Mouse (Mus musculus) liver (tissue): ENCODE results near the gene L3mbtl1.
"Not testable (repeated sequence)": the region's sequence is repeated elsewhere in the genome, so short reads cannot be mapped to it uniquely, and the experiment has no call there.

Source experiments
- DNase-seq: peaks from one replicate; pipeline ENCODE4 v3.0.0-alpha.2; 2020; ENCODE audit warnings: mixed read lengths

Gene L3mbtl1

DNA sequence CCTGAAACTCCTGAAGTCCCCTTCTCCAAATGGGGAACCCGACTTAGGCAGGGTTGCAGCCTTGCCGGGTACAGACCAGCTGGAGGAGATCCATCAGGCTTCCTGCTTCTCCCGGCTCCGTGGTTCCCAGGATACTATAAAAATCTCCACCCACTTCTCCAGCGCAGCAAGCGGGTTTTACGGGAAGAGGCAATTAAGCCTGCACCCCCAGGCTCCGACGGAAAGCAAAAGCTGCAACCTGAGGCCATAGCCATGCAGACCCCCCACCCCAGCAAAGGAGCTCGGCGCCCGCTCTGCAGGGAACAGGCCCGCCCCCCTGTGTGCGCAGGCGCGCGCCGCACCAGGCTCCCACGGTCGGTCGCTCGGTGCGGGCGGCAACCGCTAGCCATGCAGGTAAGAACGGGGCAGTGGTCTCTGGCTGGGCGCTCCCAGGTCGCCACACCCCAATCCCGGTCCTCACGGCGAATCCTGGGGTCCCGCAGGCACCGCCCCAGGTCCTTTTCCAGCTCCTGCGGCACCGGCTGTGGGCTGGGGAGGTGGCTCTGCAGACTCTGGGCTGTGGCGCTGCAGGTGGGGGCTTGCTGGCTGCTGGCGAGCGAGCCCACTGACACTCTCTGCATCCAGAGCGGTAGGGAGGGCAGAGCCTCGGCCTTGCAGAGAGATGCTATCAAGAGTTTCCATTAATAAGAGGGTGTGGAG lies at the start of gene L3mbtl1:
Gene L3mbtl1 (plus strand): TSS at position 325 of the 699 bp plus-strand sequence.
- DNase-seq: no peak

DNA sequence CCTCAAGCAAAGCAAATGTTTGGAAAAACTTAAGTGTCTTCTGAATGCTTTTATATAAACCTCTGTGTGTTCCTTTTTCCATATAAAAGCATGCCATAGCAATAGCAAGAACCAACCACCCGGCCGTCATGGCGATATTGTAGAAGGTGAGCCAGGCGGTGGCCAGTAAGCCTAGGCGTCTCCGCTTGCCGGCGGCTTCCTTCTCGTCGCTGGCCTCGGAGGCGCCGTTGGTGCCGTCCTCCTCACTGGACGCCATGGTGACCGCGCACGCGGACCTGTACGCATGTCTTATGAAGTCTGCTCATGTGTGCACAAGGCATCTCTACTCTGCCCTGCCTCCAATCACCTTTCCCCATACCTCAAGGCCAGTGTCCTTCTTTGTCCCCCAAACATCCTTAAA lies 44.0 kb upstream of the L3mbtl1 start:
- not testable (repeated sequence) for DNase-seq

DNA sequence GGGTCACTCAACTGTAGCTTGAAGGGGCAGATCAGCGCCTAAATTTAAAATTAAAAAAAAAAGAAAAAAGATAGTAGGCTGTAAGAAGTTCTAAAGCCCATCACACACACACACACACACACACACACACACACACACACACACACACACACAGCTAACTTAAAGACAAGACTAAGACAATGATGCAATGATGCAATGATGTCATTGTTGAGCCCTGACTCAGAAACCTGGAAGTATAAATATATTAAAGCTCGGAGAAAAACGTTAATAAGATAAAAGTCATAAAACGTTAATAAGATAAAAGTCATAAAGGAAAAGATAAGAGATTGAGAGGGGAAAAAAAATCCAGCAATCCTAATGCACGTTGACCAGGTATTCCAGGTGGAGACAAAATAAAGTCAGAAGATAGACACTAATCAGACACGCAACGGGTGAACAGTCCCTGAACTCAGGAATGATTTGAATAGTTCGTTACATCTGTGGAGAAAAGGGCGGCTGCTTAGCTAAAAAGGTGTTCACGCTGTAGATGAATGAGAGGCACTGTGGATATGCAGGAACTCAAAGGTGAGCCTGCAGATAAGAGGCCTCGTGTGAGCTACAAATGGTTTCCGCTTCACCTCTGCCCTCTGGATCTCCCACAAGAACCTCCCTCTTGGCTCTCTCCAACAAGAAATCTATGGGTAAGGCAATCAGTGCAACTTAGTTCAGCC lies 43.2 kb upstream of the L3mbtl1 start:
- no peak for DNase-seq

DNA sequence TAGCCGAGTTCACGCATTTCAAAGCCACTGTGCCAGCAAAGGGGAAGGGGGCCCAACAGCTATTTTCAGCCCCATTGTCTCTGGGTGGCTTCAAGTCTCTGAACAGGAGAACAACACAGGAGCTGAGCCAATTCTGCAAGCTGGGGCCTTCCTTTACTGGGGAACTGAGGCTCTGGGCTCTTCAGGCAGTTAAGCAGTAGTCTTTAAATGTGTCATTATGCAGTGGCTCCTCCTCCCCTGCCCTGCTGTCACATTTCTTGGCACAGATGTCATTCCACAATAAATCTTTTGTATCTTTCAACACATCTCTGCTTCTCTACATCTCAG lies 42.7 kb upstream of the L3mbtl1 start:
- no peak for DNase-seq

DNA sequence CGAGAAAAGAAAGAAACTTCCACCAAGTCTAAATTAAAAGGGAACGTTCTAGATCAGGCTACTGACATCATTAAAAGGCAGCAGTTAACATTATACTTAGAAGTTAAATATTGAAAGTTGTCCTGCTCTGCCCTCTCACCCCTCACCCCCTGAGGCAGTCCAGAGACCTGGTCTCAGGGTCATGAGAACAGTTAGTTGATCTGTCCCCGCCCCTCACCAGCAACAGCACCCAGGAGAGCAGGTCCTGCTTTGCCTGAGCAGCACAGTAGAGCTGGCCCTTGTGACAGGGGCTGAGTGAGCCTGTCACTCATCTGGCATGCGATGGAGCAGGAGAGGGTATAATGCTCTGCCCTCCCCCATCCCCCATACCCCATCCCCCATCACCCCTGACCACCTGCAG lies 37.4 kb upstream of the L3mbtl1 start:
- DNase-seq: no peak

DNA sequence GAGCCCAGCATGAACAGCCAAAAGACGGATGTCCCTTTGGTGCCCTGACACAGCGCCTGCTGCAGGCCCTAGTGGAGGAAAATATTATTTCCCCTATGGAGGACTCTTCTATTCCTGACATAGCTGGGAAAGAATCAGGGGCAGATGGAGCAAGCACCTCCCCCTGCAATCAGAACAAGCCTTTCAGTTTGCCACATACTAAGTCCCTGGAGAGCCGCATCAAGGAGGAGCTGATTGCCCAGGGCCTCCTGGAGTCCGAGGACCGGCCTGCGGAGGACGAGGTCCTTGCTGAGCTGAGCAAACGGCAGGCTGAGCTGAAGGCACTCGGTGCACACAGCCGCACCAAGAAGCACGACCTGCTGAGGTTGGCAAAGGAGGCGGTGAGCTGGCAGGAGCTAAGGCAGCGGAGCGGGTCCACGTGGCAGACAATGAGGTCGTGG lies 35.2 kb upstream of the L3mbtl1 start:
- no peak for DNase-seq

DNA sequence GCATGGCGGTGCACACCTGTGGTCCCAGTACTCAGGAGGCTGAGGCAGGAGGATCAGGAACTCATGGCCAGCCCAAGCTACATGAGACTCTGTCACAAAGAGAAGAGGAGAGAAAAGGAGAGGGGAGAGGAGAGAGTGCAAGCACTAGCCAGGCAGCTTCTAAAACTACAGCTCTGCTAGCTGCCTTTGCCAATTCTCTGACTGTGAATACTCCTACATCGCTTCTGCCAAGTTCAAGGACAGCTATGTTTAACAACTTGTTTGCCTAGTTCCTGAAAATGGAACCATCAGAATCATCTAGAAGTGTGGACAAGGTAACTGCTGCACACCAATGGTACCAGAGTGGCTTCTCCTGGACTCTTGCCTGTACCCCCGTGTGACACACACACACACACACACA lies 29.2 kb upstream of the L3mbtl1 start:
- DNase-seq: no peak

DNA sequence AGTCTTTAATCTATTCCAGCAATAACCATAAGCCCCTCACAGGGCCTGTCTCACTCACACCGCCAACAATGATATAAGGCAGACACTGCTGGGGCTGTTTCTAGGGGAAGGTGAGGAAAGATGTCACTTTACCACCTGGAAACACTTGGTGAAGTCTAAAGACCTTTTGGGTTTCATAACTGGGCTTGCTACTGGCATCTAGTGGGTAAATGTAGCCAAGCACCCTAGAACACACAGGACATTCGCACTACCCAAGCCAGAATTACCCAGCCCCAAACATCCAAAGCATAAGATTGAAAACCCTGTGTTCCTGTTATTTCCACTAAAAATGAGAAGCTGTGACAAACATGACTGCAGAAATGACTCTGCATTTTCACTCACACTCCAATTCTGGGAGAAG lies 28.8 kb upstream of the L3mbtl1 start:
- DNase-seq: no peak

DNA sequence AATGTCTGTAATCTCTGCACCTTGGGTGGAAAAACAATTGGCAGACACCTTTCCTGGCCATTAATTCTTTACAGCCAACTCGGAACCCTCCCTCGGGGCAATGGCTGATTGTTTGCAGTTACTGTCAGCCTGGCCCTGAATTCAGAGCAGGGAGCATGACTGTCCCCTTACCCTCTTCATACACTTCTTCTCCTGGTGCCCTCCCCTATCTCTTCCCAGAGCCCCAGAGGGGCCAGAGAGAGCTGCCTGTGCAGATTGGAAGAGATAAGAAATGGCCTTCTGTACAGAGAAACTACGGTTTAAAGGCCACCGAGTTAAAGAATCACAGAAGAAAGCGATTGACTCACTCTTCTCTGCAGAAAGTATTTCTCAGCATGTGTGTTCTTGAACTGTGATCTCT lies 23.3 kb upstream of the L3mbtl1 start:
- DNase-seq: no peak

DNA sequence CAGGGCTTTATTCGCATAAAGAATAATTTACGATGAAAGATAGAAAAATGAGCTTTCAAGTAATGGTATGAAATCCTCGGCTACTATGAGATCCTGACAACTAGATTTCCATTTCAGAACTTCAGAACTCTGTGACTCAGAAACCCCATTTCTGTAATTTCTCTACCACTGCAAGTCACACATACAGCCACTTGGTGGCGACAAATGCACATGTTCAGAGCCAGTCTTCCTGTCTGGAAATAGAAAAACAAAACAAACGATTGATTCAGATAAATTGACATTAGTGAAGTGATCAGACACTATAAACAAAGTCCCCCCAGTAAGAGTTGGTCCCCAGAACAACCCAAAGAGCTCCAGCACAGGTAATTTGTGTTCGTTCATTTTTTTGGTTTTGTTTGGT lies 21.1 kb upstream of the L3mbtl1 start:
- peak; percentile 52 for DNase-seq

DNA sequence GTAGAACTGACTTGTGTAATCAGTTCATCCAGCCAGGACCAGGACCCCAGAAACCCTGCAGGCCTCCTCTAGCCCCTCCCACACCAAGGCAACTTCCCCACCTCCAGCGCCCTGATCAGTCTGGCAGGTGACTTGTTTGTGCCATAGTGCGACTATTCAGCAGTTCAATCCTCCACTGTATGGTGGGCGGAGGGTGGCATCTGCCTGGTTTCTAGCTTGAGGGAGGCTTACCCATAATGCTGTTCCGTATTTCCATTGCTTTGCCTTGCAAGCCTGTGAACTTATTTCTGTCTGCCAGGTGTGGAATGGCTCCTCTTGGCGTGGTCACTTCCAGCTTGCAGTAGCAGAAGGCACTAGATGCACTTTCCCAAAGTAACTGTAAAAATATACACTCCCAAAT lies 20.4 kb upstream of the L3mbtl1 start:
- no peak for DNase-seq

DNA sequence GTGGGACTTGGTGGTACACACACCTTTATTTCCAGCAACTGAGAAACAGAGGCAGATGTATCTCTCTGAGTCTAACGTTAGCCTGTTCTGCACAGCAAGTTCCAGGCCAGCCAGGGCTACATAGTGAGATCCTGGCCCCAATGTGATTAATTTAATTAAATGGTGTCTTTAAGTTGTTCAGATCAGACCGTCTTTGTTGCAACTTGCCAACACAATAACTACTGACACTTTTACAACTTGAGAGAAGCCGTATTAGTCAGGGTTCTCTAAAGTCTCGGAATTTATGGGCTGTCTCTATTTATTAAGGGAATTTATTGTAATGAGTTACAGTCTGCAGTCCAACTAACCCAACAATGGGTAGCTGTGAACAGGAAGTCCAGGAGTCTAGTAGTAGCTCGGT lies 19.1 kb upstream of the L3mbtl1 start:
- no peak for DNase-seq

DNA sequence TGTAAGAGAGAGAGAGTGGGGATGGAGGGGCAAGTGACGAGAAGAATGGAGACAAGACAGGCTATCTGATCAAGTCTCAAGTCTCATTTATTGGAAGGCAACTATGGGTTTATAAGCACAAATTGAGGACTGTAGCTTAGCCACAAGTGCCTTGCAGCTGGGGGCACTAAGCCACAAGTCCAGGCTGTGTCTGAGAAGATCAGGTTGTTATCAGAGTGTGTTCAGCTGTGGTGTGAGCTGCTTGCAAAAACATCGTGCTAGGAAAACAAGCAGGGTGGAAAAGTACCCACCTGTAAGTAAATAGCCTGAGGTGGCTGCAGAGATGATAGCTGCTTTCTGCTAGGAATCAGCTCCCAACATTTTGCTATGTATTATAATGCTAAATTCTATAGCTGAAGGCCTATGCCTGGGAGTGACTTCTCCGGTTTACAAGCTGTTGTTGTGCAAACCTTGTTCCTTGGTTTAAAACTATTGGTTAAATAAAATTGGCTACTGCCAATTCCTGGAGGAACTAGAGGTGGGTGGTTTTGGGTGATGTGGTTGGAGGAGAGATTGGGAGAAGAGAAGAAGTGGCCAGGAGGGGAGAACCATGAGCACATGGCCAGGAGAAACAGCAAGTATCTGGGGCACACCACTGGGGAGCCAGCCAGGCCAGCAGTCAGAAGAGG lies 15.2 kb upstream of the L3mbtl1 start:
- no peak for DNase-seq

DNA sequence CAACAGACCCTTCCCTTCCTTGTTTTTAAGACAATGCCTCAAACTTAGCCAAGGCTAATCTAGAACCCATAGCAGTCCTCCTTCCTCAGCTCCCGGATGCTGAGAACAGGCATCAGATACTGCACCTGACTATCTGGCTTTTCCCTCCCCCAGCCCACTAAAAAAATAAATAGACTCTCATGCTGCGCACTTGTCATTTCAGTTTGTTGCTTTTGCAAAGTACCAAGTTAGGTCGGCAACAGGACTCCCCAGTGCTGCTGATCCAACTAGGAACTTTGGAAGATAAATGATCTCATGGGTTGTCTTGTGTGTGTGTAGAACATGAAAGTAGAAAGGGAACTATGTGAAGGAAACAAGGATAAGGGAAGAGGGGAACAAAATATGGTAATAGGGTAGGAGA lies 13.6 kb upstream of the L3mbtl1 start:
- DNase-seq: no peak

DNA sequence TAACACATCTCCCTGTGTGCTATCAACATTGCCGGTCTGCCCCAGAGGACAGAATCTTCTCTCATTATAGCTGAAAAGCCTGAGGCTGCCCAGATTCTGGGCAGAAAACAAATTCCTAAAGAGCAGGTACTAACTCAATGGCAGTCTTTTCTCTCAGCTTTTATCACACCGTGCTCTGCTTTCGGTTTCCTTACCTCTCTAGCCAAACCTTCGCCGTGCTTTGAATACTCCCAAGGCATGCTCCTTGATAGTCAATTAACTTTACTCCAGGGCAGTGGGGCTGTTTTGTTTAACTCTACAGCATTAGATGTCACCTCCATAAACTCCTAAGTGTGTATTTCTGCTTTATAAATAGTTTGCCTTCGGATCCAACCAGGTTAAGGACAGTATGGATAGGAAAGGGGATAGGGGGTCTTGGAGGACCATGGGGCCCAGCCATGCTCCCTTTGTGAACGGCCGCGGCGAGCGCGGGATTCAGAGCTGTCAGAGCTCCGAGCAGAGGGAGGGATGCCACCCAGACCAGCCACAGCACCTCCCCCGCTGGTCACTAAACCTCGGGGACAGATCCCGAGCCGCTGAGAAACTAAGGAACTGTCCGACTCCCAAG lies 12.7 kb upstream of the L3mbtl1 start:
- DNase-seq: peak; percentile 30

DNA sequence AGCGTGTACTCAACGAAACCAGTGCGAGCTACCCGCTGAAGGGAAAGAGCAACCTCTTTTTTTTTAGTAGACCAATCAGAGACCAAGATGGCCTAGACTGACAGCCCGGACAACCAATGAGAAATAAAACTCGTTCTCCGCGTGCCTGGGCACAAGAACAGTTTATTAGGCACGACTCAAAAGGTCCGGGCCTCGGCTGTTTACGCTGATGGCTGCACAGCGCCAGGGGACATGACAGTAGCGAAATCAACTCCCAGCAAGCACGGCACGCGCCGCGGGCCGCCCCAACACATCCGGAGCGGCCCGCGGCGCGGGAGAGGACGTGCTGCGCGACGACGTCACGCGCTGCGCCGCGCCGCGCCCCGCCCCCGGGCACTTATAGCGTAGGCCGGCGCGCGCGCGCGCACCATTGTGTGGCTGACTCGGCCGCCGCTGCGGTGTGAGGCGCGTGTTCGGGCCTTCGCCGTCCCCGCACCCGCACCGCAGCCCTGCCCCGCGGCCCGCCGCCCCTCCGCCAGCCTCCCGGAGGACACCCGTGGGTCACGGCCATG lies 12.1 kb upstream of the L3mbtl1 start, which contains the start of gene Srsf6:
Gene Srsf6 (plus strand): TSS at position 406 of the 551 bp plus-strand sequence.
- peak; percentile 92 for DNase-seq

DNA sequence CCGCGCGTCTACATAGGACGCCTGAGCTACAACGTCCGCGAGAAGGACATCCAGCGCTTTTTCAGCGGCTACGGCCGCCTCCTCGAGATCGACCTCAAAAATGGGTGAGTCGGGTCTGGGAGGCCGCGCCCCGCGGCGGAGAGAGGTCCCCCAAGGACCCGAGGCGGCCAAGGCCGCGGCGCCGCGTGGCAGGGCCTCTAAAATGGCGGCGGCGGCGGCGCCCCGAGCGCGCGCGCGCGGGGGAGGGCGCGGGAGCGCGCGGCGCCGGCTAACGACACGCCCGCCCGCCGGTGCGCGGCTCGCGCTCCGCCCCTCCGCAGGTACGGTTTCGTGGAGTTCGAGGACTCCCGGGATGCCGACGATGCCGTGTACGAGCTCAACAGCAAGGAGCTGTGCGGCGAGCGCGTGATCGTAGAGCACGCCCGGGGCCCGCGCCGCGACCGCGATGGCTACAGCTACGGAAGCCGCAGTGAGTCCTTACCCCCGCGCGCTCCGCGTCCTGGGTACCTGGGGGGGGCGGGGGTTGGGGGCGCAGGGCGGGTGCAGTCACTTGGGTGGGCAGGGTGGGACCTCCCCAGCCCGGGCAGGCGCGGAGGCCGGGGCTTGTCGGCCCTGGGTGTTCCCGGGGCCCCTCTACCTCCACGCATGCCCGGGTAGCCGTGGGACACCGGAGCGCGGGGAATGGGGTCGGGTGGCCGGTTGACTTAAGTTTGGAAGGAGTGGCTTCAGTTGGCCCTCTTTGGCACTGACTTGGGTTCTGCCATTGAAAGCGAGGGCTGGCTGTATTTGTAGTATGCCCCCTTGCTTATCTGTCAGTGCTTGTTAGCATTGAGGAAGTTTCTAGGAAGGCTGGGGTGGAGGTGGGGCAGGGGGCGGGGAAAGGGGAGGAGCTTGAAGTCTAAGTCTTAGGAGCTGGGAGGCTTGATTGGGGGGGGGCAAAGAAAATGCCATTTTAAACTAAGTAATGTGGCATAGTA lies 11.3 kb upstream of the L3mbtl1 start:
- DNase-seq: peak; percentile 89

DNA sequence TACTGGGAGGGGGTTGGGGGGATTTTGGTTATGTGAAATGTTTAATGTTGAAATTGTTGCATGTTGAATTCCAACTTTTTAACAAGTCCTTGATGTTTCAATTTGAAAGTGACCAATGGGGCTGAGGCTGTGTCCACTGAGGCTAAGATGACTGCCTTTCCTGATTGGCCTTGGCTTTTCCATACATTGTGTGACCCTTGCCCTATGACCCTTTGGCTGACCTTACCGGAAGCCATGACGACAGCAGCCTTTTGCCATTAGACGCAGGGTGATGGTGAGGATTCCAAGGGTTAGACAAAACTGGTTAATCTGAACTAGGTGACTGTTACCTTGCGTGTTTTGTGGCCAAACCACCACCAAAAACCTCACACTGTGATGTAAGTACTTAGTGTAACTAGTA lies 10.6 kb upstream of the L3mbtl1 start:
- DNase-seq: no peak

DNA sequence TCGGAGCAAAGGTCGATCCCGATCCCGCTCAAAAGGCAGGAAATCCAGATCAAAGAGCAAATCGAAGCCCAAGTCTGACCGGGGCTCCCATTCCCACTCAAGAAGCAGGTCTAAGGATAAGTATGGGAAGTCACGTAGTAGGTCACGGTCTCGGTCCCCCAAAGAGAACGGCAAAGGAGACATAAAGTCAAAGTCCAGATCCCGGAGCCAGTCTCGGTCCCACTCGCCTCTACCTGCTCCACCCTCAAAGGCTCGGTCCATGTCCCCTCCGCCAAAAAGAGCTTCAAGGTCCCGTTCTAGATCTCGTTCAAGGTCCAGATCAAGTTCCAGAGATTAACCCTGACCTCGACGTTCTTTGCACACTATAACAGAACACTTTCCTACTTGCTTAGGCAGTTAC lies 8.9 kb upstream of the L3mbtl1 start:
- no peak for DNase-seq

DNA sequence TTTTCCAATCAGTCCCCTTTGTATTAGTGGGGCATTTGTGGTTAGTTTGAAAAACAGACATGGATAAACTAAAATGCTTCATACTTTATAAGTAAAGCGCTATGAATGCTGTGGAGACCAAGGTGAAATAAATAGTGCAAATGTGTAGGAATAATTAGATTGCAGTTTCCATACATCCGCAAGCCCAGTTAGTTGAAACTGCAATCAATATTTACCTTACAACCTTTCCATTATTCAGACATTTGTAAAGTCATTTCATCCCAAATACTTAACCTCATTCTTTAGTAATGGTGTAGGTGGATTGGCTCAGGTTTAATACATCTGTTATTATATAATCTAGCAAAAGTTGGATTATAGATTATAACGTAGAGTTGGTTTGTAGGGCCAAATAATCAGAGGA lies 7.6 kb upstream of the L3mbtl1 start:
- no peak for DNase-seq

DNA sequence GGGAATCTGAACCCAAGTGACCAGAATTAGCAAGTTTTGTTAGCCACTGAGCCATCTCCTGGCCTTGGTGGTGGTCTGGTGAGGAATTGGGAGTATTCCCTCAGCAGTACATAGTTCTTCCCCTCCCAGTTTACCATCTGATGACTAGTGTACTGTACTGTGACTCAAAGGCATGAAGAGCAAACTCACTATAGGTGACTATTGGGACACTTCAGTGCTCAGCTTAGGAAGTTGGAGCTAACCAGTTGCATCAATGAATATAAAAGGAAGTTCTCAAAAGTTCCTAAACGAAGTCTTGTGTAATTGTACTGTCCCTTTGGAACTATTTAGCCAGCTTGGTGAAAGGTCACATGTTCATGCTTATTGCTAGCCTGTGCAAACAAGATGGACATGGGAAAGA lies 3.7 kb upstream of the L3mbtl1 start:
- no peak for DNase-seq

DNA sequence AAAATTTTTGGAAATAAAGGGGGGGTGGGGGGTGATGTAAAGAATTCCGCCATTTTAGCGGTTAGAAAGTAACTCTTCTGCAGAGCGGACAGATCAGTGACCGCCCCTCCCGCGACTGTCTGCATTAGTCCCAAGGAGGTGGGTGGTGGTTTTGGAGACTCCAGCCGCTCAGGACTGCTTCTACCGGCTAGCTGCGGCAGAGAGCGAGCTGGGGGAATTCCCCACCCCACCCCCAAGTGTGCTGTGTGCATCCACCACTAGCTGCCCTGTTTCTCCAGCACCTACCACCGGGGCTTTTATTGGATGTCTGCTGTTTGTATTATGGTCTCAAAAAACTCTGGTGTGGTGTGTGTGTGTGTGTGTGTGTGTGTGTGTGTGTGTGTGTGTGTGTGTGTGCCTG lies 659 bp downstream of the L3mbtl1 start:
- no peak for DNase-seq
